Mouse (Mus musculus): ENCODE data around the gene Tbx1. TPM values are rescaled to one million over a fixed set of nuclear protein-coding genes. Genes with fewer than 3 reads are reported as not detected.
"Not testable (repeated sequence)": the region's sequence is repeated elsewhere in the genome, so short reads cannot be mapped to it uniquely, and the experiment has no call there.

Tbx1 gene
- polyA plus RNA-seq, 1 experiment from 2014 or later: 1.2 TPM

DNA sequence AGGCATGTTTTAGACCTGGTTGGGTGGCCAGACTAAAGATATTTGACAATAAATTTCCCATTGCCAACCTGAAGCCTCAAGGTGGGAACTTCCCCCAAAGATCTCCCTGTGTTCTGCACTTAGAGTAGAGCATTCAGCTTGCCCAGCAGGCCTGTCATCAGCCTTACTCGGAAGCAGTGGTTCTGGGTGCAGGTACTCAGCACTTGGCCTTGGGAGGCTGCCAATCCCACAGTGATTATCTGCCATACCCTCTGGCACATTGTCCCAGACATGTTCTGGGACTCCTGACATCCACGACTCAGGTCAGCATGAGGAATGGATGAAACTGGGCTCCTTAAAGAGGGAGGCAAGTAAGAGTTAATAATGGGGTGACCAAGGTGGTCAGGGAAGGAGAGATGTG is 26.0 kb downstream of the Tbx1 start:
- no peaks in the 10 kb centered on the region for H3K9me3 ChIP-seq
- no peak for ATAC-seq (ENCODE audit: low FRiP score, low read depth)
- 75% methylated on average over 2 of the region's 2 CpGs for WGBS
- no peaks in the 10 kb centered on the region for H3K36me3 ChIP-seq
- H3K4me2 ChIP-seq: no peak overlapping the region
- no peak overlapping the region for H3K4me3 ChIP-seq
- no peaks in the 10 kb centered on the region for H3K27me3 ChIP-seq
- no peak overlapping the region for H3K9ac ChIP-seq
- no peaks in the 10 kb centered on the region for H3K4me1 ChIP-seq (replicated peaks)
- H3K27ac ChIP-seq (replicated peaks): no peak overlapping the region

DNA sequence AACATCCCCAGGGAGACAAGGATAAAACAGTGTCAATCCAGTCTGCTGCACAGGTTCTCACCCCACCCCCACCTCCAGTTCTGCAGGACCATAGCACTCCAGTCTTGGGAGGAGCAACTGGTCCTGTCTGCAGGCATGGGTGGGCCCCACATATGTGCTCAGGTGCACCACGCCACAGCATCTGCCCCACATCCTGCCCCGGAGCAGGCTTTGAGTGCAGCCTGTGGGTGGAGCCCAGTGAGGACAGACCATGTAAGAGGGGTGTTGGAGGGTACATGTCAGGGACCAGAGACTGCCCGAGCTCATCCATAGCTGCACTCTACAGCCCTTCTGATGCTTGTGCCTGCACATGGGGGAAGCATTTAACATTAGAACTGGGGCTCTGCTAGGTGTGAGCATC is 34.0 kb downstream of the Tbx1 start:
- no peak overlapping the region for H3K4me3 ChIP-seq
- no peak overlapping the region for H3K9ac ChIP-seq
- H3K4me1 ChIP-seq (replicated peaks): peaks cover 8% of the 10 kb centered on the region; the same call in 1 of the 2 replicates
- H3K9me3 ChIP-seq: no peaks in the 10 kb centered on the region
- no peaks in the 10 kb centered on the region for H3K27me3 ChIP-seq
- H3K27ac ChIP-seq (replicated peaks): no peak overlapping the region
- ATAC-seq (ENCODE audit: low FRiP score, low read depth): no peak
- no peak overlapping the region for H3K4me2 ChIP-seq
- WGBS: 95% methylated on average over 3 of the region's 3 CpGs
- H3K36me3 ChIP-seq: no peaks in the 10 kb centered on the region

DNA sequence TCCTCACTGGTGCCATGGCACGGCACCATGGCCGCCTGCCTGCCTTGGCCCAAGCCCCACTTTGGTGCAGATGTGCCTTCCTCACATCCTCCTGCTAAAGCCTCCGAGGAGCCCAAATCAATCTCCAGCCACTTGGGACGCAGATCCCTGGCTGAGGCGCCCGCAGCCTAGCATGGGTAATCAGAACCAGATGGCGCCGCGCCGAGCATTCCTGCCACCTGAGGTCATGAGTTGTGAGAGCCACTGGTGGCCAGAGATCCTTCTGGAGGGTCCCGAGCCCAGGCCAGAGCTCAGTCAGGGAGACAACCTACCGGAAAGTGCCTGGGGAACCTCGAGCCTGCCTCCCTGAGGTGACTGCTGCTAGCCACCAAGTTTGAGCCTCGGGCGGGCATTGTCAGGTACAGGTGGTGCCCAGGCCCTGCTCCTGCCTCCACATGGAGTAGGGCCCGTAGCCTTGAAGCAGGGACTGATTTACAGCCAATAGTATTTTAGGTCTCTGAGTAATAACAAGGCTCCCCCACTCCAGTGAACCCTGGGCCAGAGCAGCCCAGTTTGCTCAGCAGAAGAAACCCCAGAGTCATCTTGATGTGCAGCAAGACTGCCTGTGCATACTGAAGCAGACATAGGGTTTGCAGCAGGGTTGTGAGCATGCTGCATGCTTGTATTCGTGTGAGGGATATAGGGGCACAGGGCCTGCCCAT is 35.1 kb downstream of the Tbx1 start:
- no peaks in the 10 kb centered on the region for H3K36me3 ChIP-seq
- no peaks in the 10 kb centered on the region for H3K9me3 ChIP-seq
- no peaks in the 10 kb centered on the region for H3K27me3 ChIP-seq
- no peak overlapping the region for H3K4me2 ChIP-seq
- H3K27ac ChIP-seq (replicated peaks): no peak overlapping the region
- H3K4me1 ChIP-seq (replicated peaks): peaks cover 8% of the 10 kb centered on the region; the same call in 1 of the 2 replicates
- no peak overlapping the region for H3K9ac ChIP-seq
- no peak for ATAC-seq (ENCODE audit: low FRiP score, low read depth)
- 73% methylated on average over 17 of the region's 17 CpGs for WGBS
- H3K4me3 ChIP-seq: no peak overlapping the region

DNA sequence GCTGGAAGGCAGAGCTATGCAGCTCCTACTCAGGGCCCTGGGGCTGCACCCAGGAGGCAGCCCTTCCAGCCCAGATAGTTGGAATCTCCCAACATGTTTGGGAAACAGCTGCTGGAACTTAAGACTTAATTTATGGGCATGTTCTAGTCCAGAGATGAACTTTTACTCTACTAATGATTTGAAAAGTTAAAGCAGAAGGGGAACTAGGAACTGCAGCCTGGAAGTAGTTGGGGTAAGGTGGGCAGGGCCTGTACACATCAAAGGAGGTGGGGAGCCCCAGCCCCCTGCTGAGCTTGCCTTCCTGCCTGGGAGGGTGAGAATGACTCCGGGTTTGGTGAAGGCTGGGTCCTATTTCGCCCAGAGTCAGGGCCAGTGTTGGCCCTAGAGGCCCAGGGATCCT is 35.8 kb downstream of the Tbx1 start:
- no peak for ATAC-seq (ENCODE audit: low FRiP score, low read depth)
- no peaks in the 10 kb centered on the region for H3K36me3 ChIP-seq

DNA sequence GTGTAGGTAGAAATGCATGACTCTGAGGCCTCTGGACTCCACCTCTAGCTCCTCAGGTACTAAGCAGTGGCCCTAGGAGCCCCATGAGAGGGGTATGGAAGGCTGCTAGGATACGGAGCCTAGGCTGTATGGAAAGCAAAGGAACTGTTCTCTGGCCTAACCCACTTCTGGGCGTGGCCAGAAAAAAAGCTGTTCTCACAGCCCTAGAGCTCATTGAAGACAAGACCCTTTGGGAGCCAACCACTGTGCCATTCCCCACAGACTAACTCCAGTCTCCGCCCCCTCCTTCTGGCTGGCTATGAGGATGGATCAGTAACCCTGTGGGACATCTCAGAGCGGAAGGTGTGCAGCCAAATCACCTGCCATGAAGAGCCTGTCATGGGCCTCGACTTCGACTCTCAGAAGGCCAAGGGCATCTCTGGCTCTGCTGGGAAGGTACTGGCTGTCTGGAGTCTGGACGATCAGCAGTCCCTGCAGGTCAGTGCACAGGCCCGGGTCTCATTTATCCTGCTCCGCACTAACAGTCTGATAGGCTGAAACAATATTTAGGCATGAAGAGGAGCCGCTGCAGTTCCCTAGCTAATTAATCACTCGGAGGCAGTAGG is 38.3 kb downstream of the Tbx1 start:
- Histone ChIP-seq H3K4me2 (no peak overlapping the region), H3K27ac (replicated peaks) (no peak overlapping the region), H3K9ac (no peak overlapping the region), H3K27me3 (no peaks in the 10 kb centered on the region), H3K4me1 (replicated peaks) (peaks cover 8% of the 10 kb centered on the region; the same call in 1 of the 2 replicates), H3K4me3 (no peak overlapping the region), H3K36me3 (no peaks in the 10 kb centered on the region), H3K9me3 (no peaks in the 10 kb centered on the region)
- 49% methylated on average over 11 of the region's 11 CpGs for WGBS
- ATAC-seq (ENCODE audit: low FRiP score, low read depth): no peak; the same call in 1 of the 2 replicates

More for the DNA sequence above, 35.8 kb downstream of the Tbx1 start:
- 78% methylated on average over 2 of the region's 2 CpGs for WGBS
- Histone ChIP-seq H3K27me3 (no peaks in the 10 kb centered on the region), H3K4me2 (no peak overlapping the region), H3K4me1 (replicated peaks) (peaks cover 8% of the 10 kb centered on the region; the same call in 1 of the 2 replicates), H3K9ac (no peak overlapping the region), H3K9me3 (no peaks in the 10 kb centered on the region), H3K27ac (replicated peaks) (no peak overlapping the region), H3K4me3 (no peak overlapping the region)

DNA sequence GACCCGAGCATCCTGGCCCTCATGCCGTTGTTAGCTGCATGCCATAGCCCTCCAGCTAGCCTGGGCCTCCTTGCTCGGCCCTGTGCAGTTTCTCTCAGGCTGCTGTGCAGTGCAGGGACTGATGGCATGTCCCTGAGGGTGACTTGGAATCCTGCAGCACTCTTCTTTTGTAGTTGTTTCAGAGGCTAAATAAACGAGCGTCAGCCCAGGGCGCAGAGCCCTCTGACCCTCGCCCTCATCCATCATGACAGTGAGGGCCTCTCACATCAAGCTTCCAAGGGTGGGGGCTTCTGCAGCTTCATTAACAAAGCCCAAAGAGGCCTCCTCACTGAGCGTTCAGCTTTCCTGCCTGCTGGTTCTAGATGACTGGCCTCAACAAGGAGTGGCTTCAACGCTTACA is 38.9 kb downstream of the Tbx1 start:
- H3K27ac ChIP-seq (replicated peaks): no peak overlapping the region
- no peak overlapping the region for H3K9ac ChIP-seq
- no peak overlapping the region for H3K4me3 ChIP-seq
- no peak for ATAC-seq (ENCODE audit: low FRiP score, low read depth)
- H3K4me2 ChIP-seq: no peak overlapping the region
- H3K36me3 ChIP-seq: no peaks in the 10 kb centered on the region
- no peaks in the 10 kb centered on the region for H3K9me3 ChIP-seq
- peaks cover 8% of the 10 kb centered on the region; the same call in 1 of the 2 replicates for H3K4me1 ChIP-seq (replicated peaks)
- H3K27me3 ChIP-seq: no peaks in the 10 kb centered on the region
- 20% methylated on average over 9 of the region's 9 CpGs for WGBS

DNA sequence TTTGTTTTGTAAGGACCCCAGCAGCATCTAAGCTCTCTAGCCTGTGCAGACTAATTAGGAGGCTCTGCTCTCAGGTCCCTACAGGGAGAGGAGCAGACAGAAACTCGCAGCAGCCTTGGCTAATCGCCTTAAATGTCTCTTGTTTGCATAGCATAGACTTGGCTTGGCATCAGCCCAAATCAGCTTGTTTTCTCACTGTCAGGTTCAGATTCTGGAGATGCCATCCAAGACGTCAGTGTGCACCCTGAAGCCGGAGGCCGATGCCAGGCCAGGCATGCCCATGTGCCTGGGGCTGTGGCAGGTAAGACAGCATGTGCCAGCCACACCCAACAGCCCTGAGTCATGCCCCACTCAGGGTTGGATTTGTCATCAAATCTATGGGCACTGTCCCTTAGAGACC is 42.6 kb downstream of the Tbx1 start:
- 51% methylated on average over 5 of the region's 5 CpGs for WGBS
- H3K4me3 ChIP-seq: no peak overlapping the region
- no peaks in the 10 kb centered on the region for H3K27me3 ChIP-seq
- no peaks in the 10 kb centered on the region for H3K36me3 ChIP-seq
- no peak overlapping the region for H3K9ac ChIP-seq
- peaks cover 17% of the 10 kb centered on the region for H3K4me1 ChIP-seq (replicated peaks)
- ATAC-seq (ENCODE audit: low FRiP score, low read depth): no peak
- no peak overlapping the region for H3K4me2 ChIP-seq
- no peaks in the 10 kb centered on the region for H3K9me3 ChIP-seq
- H3K27ac ChIP-seq (replicated peaks): no peak overlapping the region

DNA sequence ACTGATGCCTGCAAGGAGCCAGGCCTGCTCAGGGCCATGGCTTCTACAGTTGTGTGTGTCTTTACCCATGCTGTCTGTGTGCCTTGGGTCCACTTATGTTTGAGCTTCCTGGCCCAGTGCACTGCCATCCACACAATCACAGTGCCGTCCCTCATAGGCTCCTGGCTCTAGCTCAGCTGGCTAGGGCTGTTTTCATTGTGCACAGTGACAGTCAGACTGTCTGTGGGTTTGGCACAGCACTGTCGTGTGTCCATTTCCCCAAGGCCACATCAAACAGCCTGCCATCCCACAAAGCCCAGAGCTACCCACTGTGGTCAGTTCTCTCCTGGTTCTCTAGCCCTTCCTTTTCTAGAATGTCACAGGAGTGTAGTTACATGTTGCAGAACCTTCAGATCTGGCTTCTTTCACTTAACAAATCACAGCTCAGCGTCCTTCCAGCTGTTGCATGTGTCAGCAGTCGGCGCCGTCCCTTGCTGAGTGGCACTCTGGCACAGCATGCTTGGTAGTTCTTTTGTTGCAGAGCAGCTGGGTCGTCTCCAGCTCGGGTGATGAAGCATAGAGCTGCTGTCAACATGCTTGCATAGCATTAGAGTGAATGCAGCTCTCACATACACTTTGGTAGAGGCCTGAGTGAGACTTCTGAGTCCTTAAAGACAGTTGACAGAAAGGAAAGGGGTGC is 47.2 kb downstream of the Tbx1 start:
- no peaks in the 10 kb centered on the region for H3K27me3 ChIP-seq
- no peak overlapping the region for H3K4me2 ChIP-seq
- no peak overlapping the region for H3K9ac ChIP-seq
- H3K27ac ChIP-seq (replicated peaks): no peak overlapping the region
- peak; percentile 35; the same call in 1 of the 2 replicates for ATAC-seq (ENCODE audit: low FRiP score, low read depth)
- no peaks in the 10 kb centered on the region for H3K9me3 ChIP-seq
- 32% methylated on average over 8 of the region's 8 CpGs for WGBS
- peaks cover 12% of the 10 kb centered on the region for H3K4me1 ChIP-seq (replicated peaks)
- no peaks in the 10 kb centered on the region for H3K36me3 ChIP-seq
- H3K4me3 ChIP-seq: no peak overlapping the region

DNA sequence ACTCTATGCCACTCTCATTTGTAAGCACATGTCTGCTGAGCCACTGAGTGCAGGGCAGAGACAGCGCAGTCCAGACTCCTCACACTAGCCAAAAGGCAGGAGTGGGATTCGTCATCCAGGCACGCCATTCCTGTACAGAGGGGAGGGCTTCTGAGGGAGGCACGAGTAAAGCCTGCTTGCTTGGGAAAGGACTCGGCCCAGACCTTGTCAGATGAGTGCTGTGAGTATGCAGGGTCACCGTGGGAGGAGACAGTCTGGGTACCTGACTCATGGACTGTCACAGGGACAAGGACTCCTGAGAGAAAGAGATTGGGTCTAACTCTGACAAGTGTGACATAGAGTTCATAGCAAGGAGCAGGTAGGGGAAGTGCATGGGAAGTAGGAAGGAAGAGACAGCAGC is 51.2 kb downstream of the Tbx1 start:
- Histone ChIP-seq H3K27me3 (no peaks in the 10 kb centered on the region), H3K4me1 (replicated peaks) (peaks cover 12% of the 10 kb centered on the region), H3K4me3 (no peak overlapping the region), H3K36me3 (no peaks in the 10 kb centered on the region), H3K9me3 (no peaks in the 10 kb centered on the region), H3K4me2 (no peak overlapping the region), H3K9ac (no peak overlapping the region), H3K27ac (replicated peaks) (no peak overlapping the region)
- ATAC-seq (ENCODE audit: low FRiP score, low read depth): no peak
- 77% methylated on average over 6 of the region's 6 CpGs for WGBS

DNA sequence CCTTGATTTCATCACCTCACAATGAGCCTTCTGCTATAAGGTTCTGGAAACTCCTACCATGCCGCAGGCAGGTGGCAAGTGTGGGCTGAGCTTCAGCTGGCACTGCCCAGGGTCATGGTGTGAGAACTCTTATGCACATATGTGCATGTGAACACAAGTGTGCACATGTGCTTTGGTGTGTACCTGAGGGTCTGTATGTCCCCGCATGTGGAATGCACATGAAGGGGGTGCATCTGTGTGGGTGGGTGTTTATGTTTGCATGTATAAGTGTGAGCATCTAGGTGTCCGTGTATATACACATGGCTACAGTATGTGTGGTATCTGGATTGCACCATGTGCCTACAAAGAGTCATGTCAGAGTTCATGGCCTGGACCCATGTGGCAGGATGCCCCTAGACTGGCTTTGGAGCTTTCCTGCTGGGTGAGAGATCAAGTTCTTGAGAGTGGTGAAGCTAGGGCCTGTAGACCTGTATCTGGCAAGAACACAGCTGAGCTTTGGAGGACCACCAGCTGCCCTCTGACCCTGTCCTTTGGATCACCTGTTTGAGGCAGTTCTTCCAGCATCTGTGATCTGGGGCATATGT is 53.0 kb downstream of the Tbx1 start:
- no peak overlapping the region for H3K9ac ChIP-seq
- no peak overlapping the region for H3K27ac ChIP-seq (replicated peaks)
- WGBS: 82% methylated on average over 3 of the region's 3 CpGs
- H3K9me3 ChIP-seq: no peaks in the 10 kb centered on the region
- H3K36me3 ChIP-seq: no peaks in the 10 kb centered on the region
- ATAC-seq (ENCODE audit: low FRiP score, low read depth): no peak
- H3K27me3 ChIP-seq: no peaks in the 10 kb centered on the region
- no peak overlapping the region for H3K4me2 ChIP-seq
- H3K4me3 ChIP-seq: no peak overlapping the region
- no peaks in the 10 kb centered on the region for H3K4me1 ChIP-seq (replicated peaks)

DNA sequence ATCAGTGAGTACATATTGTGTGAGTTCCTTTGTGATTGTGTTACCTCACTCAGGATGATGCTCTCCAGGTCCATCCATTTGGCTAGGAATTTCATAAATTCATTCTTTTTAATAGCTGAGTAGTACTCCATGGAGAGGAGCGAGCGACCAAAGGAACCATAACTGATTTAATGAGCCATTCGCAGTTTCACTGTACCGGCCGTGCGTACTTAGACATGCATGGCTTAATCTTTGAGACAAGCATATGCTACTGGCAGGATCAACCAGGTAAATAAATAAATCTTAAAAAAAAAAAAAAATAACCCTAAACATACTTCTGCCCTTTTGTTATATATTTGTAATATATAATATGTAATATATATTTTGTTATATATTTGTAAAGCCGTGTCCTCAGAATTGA is 57.4 kb downstream of the Tbx1 start:
- H3K9ac ChIP-seq; H3K36me3 ChIP-seq; H3K4me1 ChIP-seq (replicated peaks); H3K9me3 ChIP-seq; H3K4me2 ChIP-seq; H3K4me3 ChIP-seq; H3K27ac ChIP-seq (replicated peaks); H3K27me3 ChIP-seq: not testable (repeated sequence)
- WGBS: 94% methylated on average over 7 of the region's 7 CpGs
- peak; percentile 98 for ATAC-seq (ENCODE audit: low FRiP score, low read depth)
